Mouse (Mus musculus): ENCODE data around the gene Frzb.

GRCm38 (mm10) chr2:80444418-80445365, 2.7 kb downstream of the Frzb start:
- no peak for TF ChIP-seq POLR2A (IDR thresholded peaks at IDR 0.05; ENCODE audit: low read depth, low read length)
- no peak for TF ChIP-seq CTCF (IDR thresholded peaks at IDR 0.05; ENCODE audit: borderline replicate concordance, insufficient read depth, low read length)

All from embryonic fibroblast, embryonic 13.5 days (primary cell).